Mouse (Mus musculus): ENCODE results near the gene Usp4.
"Not testable (repeated sequence)": the region's sequence is repeated elsewhere in the genome, so short reads cannot be mapped to it uniquely, and the experiment has no call there.

The Usp4 gene

DNA sequence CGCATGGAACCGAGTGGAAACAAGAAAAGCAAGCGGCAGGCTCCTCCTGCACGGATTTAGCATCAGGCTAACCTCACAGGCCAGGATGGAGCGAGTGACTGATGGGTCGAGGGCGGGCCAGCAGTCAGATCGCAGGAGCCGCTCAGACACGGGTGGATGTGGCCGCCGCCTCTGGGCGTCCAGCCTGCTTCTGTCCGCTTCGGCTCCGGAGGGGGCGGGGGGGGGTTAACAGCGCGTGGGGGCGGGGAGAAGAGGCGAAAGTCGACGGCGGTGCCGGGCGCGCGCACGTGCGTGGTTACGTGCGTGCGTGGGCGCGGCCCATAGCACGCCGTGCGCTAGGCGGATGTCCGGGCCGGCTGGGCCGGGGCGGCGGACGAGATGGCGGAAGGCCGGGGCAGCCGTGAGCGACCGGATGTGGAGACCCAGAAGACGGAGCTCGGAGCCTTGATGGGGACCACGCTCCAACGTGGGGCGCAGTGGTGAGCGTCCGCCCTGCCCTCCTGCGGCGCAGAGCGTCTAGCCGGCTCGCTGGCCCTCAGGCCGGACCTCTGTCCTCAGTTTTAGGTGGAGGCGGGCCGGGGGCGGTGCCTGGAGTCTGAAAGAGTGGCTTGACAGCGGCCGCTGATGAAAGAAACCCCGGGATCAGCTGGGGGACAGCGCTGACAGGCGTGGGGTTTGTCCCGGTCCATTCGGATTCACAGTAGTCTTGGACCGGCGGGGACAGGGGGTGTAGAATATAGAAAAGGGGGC, at the start of gene Usp4:
Gene Usp4 (plus strand): TSS at position 314 of the 750 bp plus-strand sequence.
- peak; percentile 60 for DNase-seq (ENCODE audit: low spot score)

GRCm38 (mm10) chr9:108301853-108302252, 45.8 kb upstream of the Usp4 start:
- no peak for DNase-seq (ENCODE audit: low spot score)

- no peak for DNase-seq (ENCODE audit: low spot score)
Measured at GRCm38 (mm10) chr9:108304716-108305115, 42.9 kb upstream of the Usp4 start.

GRCm38 (mm10) chr9:108305170-108305569, 42.5 kb upstream of the Usp4 start:
- DNase-seq (ENCODE audit: low spot score), result no peak

DNA sequence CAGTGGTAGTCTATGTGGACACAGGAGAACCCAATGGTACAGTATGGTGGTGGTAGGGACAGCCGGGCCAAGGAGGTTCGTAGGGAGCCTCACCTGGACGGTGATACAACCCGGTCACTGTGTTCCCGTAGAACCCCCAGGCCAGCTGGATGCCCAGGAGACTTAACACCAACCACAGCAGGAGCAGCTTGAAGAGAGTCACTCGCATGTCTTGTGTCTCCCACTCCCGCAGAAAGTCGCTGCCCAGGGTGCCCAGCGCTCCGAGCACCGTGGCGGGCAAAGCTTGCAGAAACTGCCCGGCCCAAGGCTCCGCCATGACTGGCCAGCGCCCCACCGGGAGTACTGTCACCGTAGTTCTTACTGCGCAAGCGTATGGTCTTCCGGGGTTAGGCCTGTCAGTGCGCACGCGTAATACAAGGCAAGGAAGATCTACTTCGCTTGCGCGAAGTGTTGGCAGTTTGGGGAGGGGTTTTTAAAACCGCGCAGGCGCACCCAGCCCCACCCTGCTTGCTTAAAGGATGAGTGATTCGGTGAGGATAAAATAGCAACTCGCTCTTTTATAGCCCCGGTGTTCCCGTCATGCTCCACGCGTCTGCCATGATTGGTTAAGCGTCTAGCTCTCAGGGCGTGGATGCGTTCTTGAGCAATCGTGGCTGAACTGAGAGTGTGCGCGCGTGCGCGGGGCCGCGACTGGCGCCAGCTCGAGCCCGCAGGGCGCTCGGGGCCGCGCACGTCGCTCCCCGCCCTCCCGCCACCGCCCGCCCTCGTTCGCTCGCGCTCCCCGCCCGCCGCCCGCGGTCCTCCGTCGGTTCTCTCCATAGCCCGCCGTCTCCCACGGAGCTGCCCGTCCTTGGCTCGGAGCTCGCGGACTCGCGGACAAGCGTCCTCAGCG, 41.8 kb upstream of the Usp4 start, which contains the start of the genes Rhoa and Tcta:
Gene Rhoa (plus strand): TSS at position 501 of the 892 bp plus-strand sequence.
Gene Tcta (minus strand): TSS at position 532 of the 892 bp plus-strand sequence.
- peak; percentile 99 for DNase-seq (ENCODE audit: low spot score)

DNA sequence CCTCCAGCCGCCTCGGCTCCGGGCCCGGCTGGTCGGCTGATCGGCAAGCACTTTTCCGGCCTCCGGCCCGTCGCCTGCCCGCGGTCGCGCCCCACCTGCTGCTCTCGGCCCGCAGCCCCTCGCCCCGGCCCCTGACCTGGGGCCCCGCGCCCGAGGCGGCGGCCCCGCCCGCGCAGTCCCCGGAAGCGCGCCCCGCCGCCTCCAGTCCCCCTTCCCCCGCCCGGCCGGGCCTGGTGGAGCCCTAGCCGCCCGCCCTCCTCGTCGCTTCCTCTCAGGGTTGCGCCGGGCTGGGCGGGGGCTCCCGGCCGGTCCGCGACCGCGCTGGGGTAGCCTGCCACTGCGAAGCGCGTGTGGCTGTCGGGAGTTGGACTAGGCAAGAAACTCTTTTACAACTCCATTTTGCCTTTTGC, 41.1 kb upstream of the Usp4 start:
- no peak for DNase-seq (ENCODE audit: low spot score)

DNA sequence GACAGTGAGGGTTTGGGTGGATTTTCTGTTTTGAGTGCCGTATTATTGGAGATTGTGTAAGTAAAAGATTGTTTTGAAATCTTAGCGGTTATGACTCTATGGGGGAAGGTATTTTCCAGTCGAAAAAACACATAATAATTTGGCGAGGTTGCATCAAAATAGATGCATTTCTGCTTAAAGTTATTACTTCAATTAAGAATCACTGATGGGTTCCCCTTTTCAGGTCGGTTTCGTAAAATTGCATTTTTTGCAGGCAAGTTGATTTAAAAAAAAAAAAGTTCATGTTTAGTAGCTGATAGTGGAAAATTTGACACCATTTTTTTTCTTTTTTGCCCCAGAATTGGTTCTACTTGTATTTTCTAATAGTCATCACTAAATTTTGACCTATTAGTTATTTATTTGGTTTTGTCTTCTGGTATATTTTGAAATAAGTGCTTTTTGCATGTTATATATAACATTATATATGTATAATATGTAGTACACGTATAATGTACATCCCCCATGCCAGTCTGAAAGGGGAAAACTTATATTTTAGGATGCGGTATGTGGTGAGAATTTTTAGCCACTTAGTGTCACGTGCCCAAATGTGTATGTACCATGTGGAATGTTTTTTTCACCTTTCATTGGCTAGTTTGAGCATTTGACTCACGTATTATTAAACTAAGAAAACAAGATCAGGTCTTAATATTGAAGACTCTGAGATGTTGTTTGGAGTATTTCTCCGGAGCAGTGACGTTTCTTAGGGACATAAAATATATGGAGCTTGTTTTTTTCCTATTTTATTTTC, 40.4 kb upstream of the Usp4 start:
- no peak for DNase-seq (ENCODE audit: low spot score)

DNA sequence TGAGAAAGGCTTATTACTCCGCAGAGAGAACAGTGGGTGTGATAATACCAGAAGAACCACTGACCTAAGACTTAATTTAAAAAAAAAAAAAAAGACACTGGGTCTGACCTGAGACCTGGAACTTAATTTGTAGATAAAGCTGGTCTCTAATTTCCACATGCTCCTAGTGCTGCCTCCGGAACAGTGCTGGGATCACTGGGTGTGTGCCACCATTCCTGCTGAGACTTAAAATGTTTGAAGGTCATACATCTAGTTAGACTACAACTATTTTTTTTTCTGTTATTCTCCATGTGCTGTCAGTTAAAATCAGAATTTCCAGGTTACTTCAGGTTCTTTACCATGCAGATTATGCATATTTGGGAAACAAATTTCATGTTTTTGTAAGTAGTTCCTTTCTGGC, 39.5 kb upstream of the Usp4 start:
- no peak for DNase-seq (ENCODE audit: low spot score)

DNA sequence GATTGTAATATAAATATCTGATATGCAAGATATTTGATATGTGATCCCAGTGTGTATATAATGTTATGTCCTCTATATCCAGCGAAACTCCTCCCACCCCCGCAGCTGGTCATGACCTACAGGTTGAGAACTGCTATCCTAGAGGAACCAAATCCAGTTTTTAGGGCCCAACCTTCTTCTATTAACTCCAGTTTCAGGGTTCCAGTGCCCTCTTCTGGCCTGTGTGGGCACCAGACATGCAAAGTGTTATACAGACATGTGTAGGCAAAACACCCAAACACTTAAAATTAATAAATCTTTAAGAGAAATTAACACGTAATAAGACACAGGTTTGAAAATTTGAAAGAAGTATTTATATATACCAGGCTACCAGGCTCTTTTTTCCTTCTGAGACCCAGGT, 30.1 kb upstream of the Usp4 start:
- DNase-seq (ENCODE audit: low spot score), result no peak

- DNase-seq (ENCODE audit: low spot score), result no peak
Measured at GRCm38 (mm10) chr9:108318462-108318861, 29.2 kb upstream of the Usp4 start.

DNA sequence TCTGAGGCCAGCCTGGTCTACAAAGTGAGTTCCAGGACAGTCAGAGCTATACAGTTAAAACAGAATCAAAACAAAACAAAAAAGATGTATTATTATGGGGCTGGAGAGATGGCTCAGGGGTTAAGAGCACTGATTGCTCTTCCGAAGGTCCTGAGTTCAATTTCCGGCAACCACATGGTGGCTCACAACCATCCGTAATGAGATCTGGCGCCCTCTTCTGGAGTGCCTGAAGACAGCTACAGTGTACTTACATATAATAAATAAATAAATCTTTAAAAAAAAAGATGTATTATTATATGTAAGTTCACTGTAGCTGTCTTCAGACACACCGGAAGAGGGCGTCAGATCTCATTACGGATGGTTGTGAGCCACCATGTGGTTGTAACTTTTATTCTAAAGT, 25.6 kb upstream of the Usp4 start:
- DNase-seq (ENCODE audit: low spot score), result not testable (repeated sequence)

DNA sequence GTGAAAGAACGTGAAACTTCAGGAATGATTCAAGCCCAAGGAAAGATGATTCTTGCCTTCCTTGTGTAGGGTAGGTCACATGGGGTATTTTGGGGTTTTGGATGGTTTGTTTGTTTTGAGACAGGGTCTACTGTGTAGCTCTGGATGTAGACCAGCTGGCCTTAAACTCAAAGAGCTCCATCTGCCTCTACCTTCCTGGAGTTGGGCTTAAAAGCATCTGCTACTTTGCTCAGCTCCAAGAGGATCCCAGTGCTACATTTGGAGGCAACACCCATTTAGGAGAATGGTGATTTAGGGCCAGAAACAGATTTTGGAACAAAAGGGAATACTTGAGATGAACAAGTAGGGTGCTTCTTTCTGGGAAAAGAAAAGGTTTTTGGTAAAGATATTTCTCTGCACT, 22.9 kb upstream of the Usp4 start:
- no peak for DNase-seq (ENCODE audit: low spot score)

GRCm38 (mm10) chr9:108325811-108326210, 21.8 kb upstream of the Usp4 start:
- no peak for DNase-seq (ENCODE audit: low spot score)

- DNase-seq (ENCODE audit: low spot score), result no peak
Measured at GRCm38 (mm10) chr9:108337848-108338550, 9.7 kb upstream of the Usp4 start.

GRCm38 (mm10) chr9:108338551-108338885, 9.1 kb upstream of the Usp4 start:
- DNase-seq (ENCODE audit: low spot score), result no peak

- peak; percentile 72 for DNase-seq (ENCODE audit: low spot score)
Measured at GRCm38 (mm10) chr9:108338886-108339781, 8.5 kb upstream of the Usp4 start, which contains the start of gene Gpx1. TSS of gene Gpx1 (plus strand) at chr9:108338903.

- no peak for DNase-seq (ENCODE audit: low spot score)
Measured at GRCm38 (mm10) chr9:108339886-108340257, 7.8 kb upstream of the Usp4 start.

DNA sequence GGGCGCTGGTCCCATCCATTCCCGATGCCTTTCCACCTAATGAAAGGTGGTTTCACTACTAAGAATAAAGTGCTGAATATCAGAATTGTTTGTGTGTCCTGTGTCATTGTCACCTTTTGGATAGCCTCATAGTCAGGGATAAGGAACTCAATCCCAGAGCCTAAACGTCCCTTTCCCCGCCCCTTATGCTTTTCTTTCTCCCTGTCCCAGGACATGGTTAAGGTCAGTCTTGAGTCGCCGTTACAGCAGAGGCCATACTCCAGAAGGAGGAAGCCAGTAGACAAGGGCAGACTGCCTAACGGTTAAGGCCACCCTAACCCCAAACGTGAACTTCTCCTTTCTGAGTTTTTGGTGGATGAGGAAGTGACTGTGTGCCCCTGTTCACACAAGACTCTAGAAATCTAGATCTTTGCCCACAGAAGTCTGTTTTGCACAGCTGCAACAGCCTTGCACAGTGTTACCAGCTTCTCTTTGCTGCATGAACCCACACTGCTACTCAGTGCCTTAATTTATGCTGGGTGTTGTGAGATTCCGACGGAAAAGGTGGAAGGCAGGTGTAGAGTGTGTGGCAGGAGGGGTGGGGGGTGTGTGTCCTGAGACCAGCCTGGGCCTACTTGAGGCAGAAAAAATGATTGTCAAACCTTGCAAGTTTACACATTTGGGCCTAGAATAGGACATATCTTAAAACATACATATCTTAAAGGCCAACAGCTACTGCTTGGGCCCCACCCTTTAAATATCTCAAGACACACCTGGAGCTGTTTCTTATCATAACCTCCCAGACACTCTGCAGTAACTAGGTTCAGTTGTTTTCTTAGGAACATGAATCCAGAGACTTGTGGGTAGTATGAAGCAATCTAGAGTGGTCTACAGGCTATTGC, 7.2 kb upstream of the Usp4 start:
- no peak for DNase-seq (ENCODE audit: low spot score)

DNA sequence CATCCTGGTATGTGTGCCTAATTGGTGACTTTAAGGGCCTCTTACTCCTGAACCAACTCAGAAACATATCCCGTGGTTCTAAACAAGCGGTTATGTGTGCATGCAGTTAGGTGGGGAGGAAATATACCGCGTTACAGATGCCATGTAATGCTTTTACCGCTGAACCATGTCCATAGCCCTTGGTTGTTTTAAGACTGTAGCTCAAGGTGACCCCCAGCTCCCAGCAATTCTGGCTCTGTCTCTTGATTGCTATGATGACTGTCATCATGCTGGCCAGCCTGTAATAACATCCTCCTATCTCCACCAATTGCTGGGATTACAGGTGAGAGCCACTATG, 6.5 kb upstream of the Usp4 start:
- no peak for DNase-seq (ENCODE audit: low spot score)

DNA sequence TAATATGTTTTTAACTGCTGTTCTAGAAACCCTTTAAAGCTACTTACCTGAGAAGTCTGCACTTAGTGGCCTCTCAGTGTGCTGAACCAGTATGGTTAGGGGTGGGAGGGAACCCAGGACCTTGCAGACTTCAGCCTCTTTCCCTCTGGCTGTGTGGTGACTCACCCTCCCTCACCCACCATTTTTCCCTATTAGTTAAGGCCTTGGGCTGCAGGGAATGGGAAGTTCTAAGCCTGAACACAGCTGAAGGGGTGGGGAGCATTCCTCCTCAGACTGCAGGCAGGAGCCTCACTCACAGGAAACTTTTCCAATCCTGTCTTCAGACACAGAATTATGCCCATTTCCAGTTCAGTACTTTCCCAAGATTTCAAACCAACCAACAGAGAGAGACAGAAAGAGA, 5.9 kb upstream of the Usp4 start:
- no peak for DNase-seq (ENCODE audit: low spot score)

All from layer of hippocampus, adult 9-10 months (tissue).